Mouse (Mus musculus): ENCODE measurements around the gene Gm8909. TPM values are rescaled to one million over a fixed set of nuclear protein-coding genes. Genes with fewer than 3 reads are reported as not detected.
"Not testable (repeated sequence)": the region's sequence is repeated elsewhere in the genome, so short reads cannot be mapped to it uniquely, and the experiment has no call there.

Gene Gm8909
- total RNA-seq, 1 experiment from 2014 or later, result not detected

- 0 out of 2 replicates have a peak, but pooled peaks have one; percentile 13 for ATAC-seq (ENCODE audit: extremely low read depth, insufficient number of reproducible peaks, low FRiP score, poor library complexity, severe bottlenecking)
Measured at GRCm38 (mm10) chr17:36167306-36168038, 865 bp downstream of the Gm8909 start.

- not testable (repeated sequence) for ATAC-seq (ENCODE audit: extremely low read depth, insufficient number of reproducible peaks, low FRiP score, poor library complexity, severe bottlenecking)
Measured at GRCm38 (mm10) chr17:36166901-36167300, 1.4 kb downstream of the Gm8909 start.

GRCm38 (mm10) chr17:36161129-36162051, 6.9 kb downstream of the Gm8909 start:
- 0 out of 2 replicates have a peak, but pooled peaks have one; percentile 17 for ATAC-seq (ENCODE audit: extremely low read depth, insufficient number of reproducible peaks, low FRiP score, poor library complexity, severe bottlenecking)

GRCm38 (mm10) chr17:36158264-36158663, 10.1 kb downstream of the Gm8909 start:
- not testable (repeated sequence) for ATAC-seq (ENCODE audit: extremely low read depth, insufficient number of reproducible peaks, low FRiP score, poor library complexity, severe bottlenecking)

- ATAC-seq (ENCODE audit: extremely low read depth, insufficient number of reproducible peaks, low FRiP score, poor library complexity, severe bottlenecking), result not testable (repeated sequence)
Measured at GRCm38 (mm10) chr17:36157782-36158181, 10.6 kb downstream of the Gm8909 start.

- no peak for ATAC-seq (ENCODE audit: extremely low read depth, insufficient number of reproducible peaks, low FRiP score, poor library complexity, severe bottlenecking)
Measured at GRCm38 (mm10) chr17:36154271-36155149, 13.8 kb downstream of the Gm8909 start.

GRCm38 (mm10) chr17:36151200-36151599, 17.1 kb downstream of the Gm8909 start:
- not testable (repeated sequence) for ATAC-seq (ENCODE audit: extremely low read depth, insufficient number of reproducible peaks, low FRiP score, poor library complexity, severe bottlenecking)

- ATAC-seq (ENCODE audit: extremely low read depth, insufficient number of reproducible peaks, low FRiP score, poor library complexity, severe bottlenecking), result not testable (repeated sequence)
Measured at GRCm38 (mm10) chr17:36148468-36148867, 19.9 kb downstream of the Gm8909 start.

GRCm38 (mm10) chr17:36146937-36147336, 21.4 kb downstream of the Gm8909 start:
- ATAC-seq (ENCODE audit: extremely low read depth, insufficient number of reproducible peaks, low FRiP score, poor library complexity, severe bottlenecking), result not testable (repeated sequence)

- not testable (repeated sequence) for ATAC-seq (ENCODE audit: extremely low read depth, insufficient number of reproducible peaks, low FRiP score, poor library complexity, severe bottlenecking)
Measured at GRCm38 (mm10) chr17:36145861-36146156, 22.5 kb downstream of the Gm8909 start.

- ATAC-seq (ENCODE audit: extremely low read depth, insufficient number of reproducible peaks, low FRiP score, poor library complexity, severe bottlenecking), result 0 out of 2 replicates have a peak, but pooled peaks have one; percentile 13
Measured at GRCm38 (mm10) chr17:36145111-36145860, 23.1 kb downstream of the Gm8909 start.

GRCm38 (mm10) chr17:36136299-36136848, 32.0 kb downstream of the Gm8909 start:
- not testable (repeated sequence) for ATAC-seq (ENCODE audit: extremely low read depth, insufficient number of reproducible peaks, low FRiP score, poor library complexity, severe bottlenecking)

GRCm38 (mm10) chr17:36135421-36136231, 32.7 kb downstream of the Gm8909 start:
- peak; percentile 36; the same call in 1 of the 2 replicates for ATAC-seq (ENCODE audit: extremely low read depth, insufficient number of reproducible peaks, low FRiP score, poor library complexity, severe bottlenecking)

- no peak for ATAC-seq (ENCODE audit: extremely low read depth, insufficient number of reproducible peaks, low FRiP score, poor library complexity, severe bottlenecking)
Measured at GRCm38 (mm10) chr17:36131516-36132265, 36.6 kb downstream of the Gm8909 start.

- ATAC-seq (ENCODE audit: extremely low read depth, insufficient number of reproducible peaks, low FRiP score, poor library complexity, severe bottlenecking), result not testable (repeated sequence)
Measured at GRCm38 (mm10) chr17:36128968-36129817, 39.1 kb downstream of the Gm8909 start, which contains the start of gene Gm7030. Gm7030 (minus strand) TSS chr17:36129425.
